Mouse (Mus musculus): Measurements from ENCODE around the gene Vmn1r120.
"Not testable (repeated sequence)": the region's sequence is repeated elsewhere in the genome, so short reads cannot be mapped to it uniquely, and the experiment has no call there.

- not testable (repeated sequence) for TF ChIP-seq EP300, CTCF (IDR thresholded peaks at IDR 0.05)
Measured at GRCm38 (mm10) chr7:21098413-21098812, 44.8 kb upstream of the Vmn1r120 start, which contains the start of gene Vmn1r121.
